Mouse (Mus musculus): ENCODE measurements around the gene Rbpj. TPM values are rescaled to one million over a fixed set of nuclear protein-coding genes. Genes with fewer than 3 reads are reported as not detected.

Rbpj gene
- polyA plus RNA-seq, 1 experiment from 2014 or later, result 30.0 TPM

GRCm38 (mm10) chr5:53584069-53584767 is 118.3 kb downstream of the Rbpj start:
- no peaks in the 10 kb centered on the region for H3K27me3 ChIP-seq (ENCODE audit: control insufficient read depth, insufficient read depth, low read length)
- 87% methylated on average over 9 of the region's 9 CpGs for WGBS
- no peaks in the 10 kb centered on the region for H3K4me1 ChIP-seq (ENCODE audit: control insufficient read depth, insufficient read depth, low read length)
- no peaks in the 10 kb centered on the region for H3K36me3 ChIP-seq (ENCODE audit: control insufficient read depth, insufficient read depth, low read length)
- H3K9ac ChIP-seq (ENCODE audit: low read length), result no peak overlapping the region
- H3K9me3 ChIP-seq (replicated peaks; ENCODE audit: control insufficient read depth, low read length), result no peaks in the 10 kb centered on the region
- no peak overlapping the region for H3K4me3 ChIP-seq (replicated peaks; ENCODE audit: low read length)
- H3K27ac ChIP-seq (ENCODE audit: low read length), result no peak overlapping the region
- H3K4me2 ChIP-seq (ENCODE audit: low read depth, low read length), result no peak overlapping the region
- ATAC-seq (ENCODE audit: insufficient read depth, low FRiP score), result no peak

- Histone ChIP-seq H3K27ac (ENCODE audit: low read length) (peak overlapping the region; percentile 99), H3K9me3 (replicated peaks; ENCODE audit: control insufficient read depth, low read length) (no peaks in the 10 kb centered on the region), H3K9ac (ENCODE audit: low read length) (peak overlapping the region; percentile 83), H3K27me3 (ENCODE audit: control insufficient read depth, insufficient read depth, low read length) (no peaks in the 10 kb centered on the region), H3K36me3 (ENCODE audit: control insufficient read depth, insufficient read depth, low read length) (no peaks in the 10 kb centered on the region), H3K4me3 (replicated peaks; ENCODE audit: low read length) (peak overlapping the region; percentile 96), H3K4me1 (ENCODE audit: control insufficient read depth, insufficient read depth, low read length) (peaks cover 7% of the 10 kb centered on the region; the same call in 1 of the 2 replicates), H3K4me2 (ENCODE audit: low read depth, low read length) (peak overlapping the region; percentile 92)
- 3% methylated on average over 21 of the region's 34 CpGs for WGBS
- ATAC-seq (ENCODE audit: insufficient read depth, low FRiP score), result no peak
Observed at GRCm38 (mm10) chr5:53588421-53589171, 122.6 kb downstream of the Rbpj start.

GRCm38 (mm10) chr5:53589172-53589960 is 123.4 kb downstream of the Rbpj start:
- under 1% methylated on average over 70 of the region's 72 CpGs for WGBS

GRCm38 (mm10) chr5:53590179-53590765 is 124.3 kb downstream of the Rbpj start:
- H3K9ac ChIP-seq (ENCODE audit: low read length), result peak overlapping the region; percentile 96
- H3K36me3 ChIP-seq (ENCODE audit: control insufficient read depth, insufficient read depth, low read length), result no peaks in the 10 kb centered on the region
- no peaks in the 10 kb centered on the region for H3K27me3 ChIP-seq (ENCODE audit: control insufficient read depth, insufficient read depth, low read length)
- peak overlapping the region; percentile 96 for H3K4me3 ChIP-seq (replicated peaks; ENCODE audit: low read length)
- WGBS, result under 1% methylated on average over 56 of the region's 59 CpGs
- no peaks in the 10 kb centered on the region for H3K9me3 ChIP-seq (replicated peaks; ENCODE audit: control insufficient read depth, low read length)
- H3K4me2 ChIP-seq (ENCODE audit: low read depth, low read length), result peak overlapping the region; percentile 92
- H3K4me1 ChIP-seq (ENCODE audit: control insufficient read depth, insufficient read depth, low read length), result peaks cover 7% of the 10 kb centered on the region; the same call in 1 of the 2 replicates
- peak; percentile 91 for ATAC-seq (ENCODE audit: insufficient read depth, low FRiP score)
- H3K27ac ChIP-seq (ENCODE audit: low read length), result peak overlapping the region; percentile 99

More at GRCm38 (mm10) chr5:53589172-53589960, 123.4 kb downstream of the Rbpj start:
- H3K9me3 ChIP-seq (replicated peaks; ENCODE audit: control insufficient read depth, low read length), result no peaks in the 10 kb centered on the region
- H3K4me2 ChIP-seq (ENCODE audit: low read depth, low read length), result peak overlapping the region; percentile 92
- H3K9ac ChIP-seq (ENCODE audit: low read length), result peak overlapping the region; percentile 96
- H3K4me1 ChIP-seq (ENCODE audit: control insufficient read depth, insufficient read depth, low read length), result peaks cover 7% of the 10 kb centered on the region; the same call in 1 of the 2 replicates
- ATAC-seq (ENCODE audit: insufficient read depth, low FRiP score), result peak; percentile 89
- H3K36me3 ChIP-seq (ENCODE audit: control insufficient read depth, insufficient read depth, low read length), result no peaks in the 10 kb centered on the region
- no peaks in the 10 kb centered on the region for H3K27me3 ChIP-seq (ENCODE audit: control insufficient read depth, insufficient read depth, low read length)
- H3K4me3 ChIP-seq (replicated peaks; ENCODE audit: low read length), result peak overlapping the region; percentile 96
- H3K27ac ChIP-seq (ENCODE audit: low read length), result peak overlapping the region; percentile 99

- peak overlapping the region; percentile 92 for H3K4me2 ChIP-seq (ENCODE audit: low read depth, low read length)
- H3K27me3 ChIP-seq (ENCODE audit: control insufficient read depth, insufficient read depth, low read length), result no peaks in the 10 kb centered on the region
- no peaks in the 10 kb centered on the region for H3K36me3 ChIP-seq (ENCODE audit: control insufficient read depth, insufficient read depth, low read length)
- ATAC-seq (ENCODE audit: insufficient read depth, low FRiP score), result no peak
- no peaks in the 10 kb centered on the region for H3K9me3 ChIP-seq (replicated peaks; ENCODE audit: control insufficient read depth, low read length)
- peak overlapping the region; percentile 96 for H3K9ac ChIP-seq (ENCODE audit: low read length)
- under 1% methylated on average over 48 of the region's 67 CpGs for WGBS
- H3K27ac ChIP-seq (ENCODE audit: low read length), result peak overlapping the region; percentile 99
- H3K4me3 ChIP-seq (replicated peaks; ENCODE audit: low read length), result peak overlapping the region; percentile 96
- H3K4me1 ChIP-seq (ENCODE audit: control insufficient read depth, insufficient read depth, low read length), result peaks cover 7% of the 10 kb centered on the region; the same call in 1 of the 2 replicates
Observed at GRCm38 (mm10) chr5:53590875-53591682, 125.1 kb downstream of the Rbpj start.

- Histone ChIP-seq H3K4me2 (ENCODE audit: low read depth, low read length) (peak overlapping the region; percentile 92), H3K4me3 (replicated peaks; ENCODE audit: low read length) (peak overlapping the region; percentile 96), H3K4me1 (ENCODE audit: control insufficient read depth, insufficient read depth, low read length) (peaks cover 8% of the 10 kb centered on the region; the same call in 1 of the 2 replicates), H3K9ac (ENCODE audit: low read length) (peak overlapping the region; percentile 96), H3K9me3 (replicated peaks; ENCODE audit: control insufficient read depth, low read length) (no peaks in the 10 kb centered on the region), H3K27ac (ENCODE audit: low read length) (peak overlapping the region; percentile 99; the same call in 1 of the 2 replicates), H3K27me3 (ENCODE audit: control insufficient read depth, insufficient read depth, low read length) (no peaks in the 10 kb centered on the region), H3K36me3 (ENCODE audit: control insufficient read depth, insufficient read depth, low read length) (no peaks in the 10 kb centered on the region)
- 2% methylated on average over 8 of the region's 8 CpGs for WGBS
- ATAC-seq (ENCODE audit: insufficient read depth, low FRiP score), result no peak
Observed at GRCm38 (mm10) chr5:53591683-53592050, 125.7 kb downstream of the Rbpj start.

- Histone ChIP-seq H3K9ac (ENCODE audit: low read length) (no peak overlapping the region), H3K4me2 (ENCODE audit: low read depth, low read length) (no peak overlapping the region), H3K4me1 (ENCODE audit: control insufficient read depth, insufficient read depth, low read length) (peaks cover 10% of the 10 kb centered on the region; the same call in 1 of the 2 replicates), H3K36me3 (ENCODE audit: control insufficient read depth, insufficient read depth, low read length) (no peaks in the 10 kb centered on the region), H3K9me3 (replicated peaks; ENCODE audit: control insufficient read depth, low read length) (no peaks in the 10 kb centered on the region), H3K27ac (ENCODE audit: low read length) (no peak overlapping the region), H3K27me3 (ENCODE audit: control insufficient read depth, insufficient read depth, low read length) (no peaks in the 10 kb centered on the region), H3K4me3 (replicated peaks; ENCODE audit: low read length) (no peak overlapping the region)
- no peak for ATAC-seq (ENCODE audit: insufficient read depth, low FRiP score)
- WGBS, result 61% methylated on average over 5 of the region's 5 CpGs
Observed at GRCm38 (mm10) chr5:53593080-53593688, 127.2 kb downstream of the Rbpj start.

- 0 out of 2 replicates have a peak overlapping the region, but pooled peaks have one; percentile 5 for H3K4me2 ChIP-seq (ENCODE audit: low read depth, low read length)
- H3K27me3 ChIP-seq (ENCODE audit: control insufficient read depth, insufficient read depth, low read length), result no peaks in the 10 kb centered on the region
- H3K36me3 ChIP-seq (ENCODE audit: control insufficient read depth, insufficient read depth, low read length), result no peaks in the 10 kb centered on the region
- no peak overlapping the region for H3K4me3 ChIP-seq (replicated peaks; ENCODE audit: low read length)
- no peaks in the 10 kb centered on the region for H3K9me3 ChIP-seq (replicated peaks; ENCODE audit: control insufficient read depth, low read length)
- peaks cover 10% of the 10 kb centered on the region; the same call in 1 of the 2 replicates for H3K4me1 ChIP-seq (ENCODE audit: control insufficient read depth, insufficient read depth, low read length)
- no peak for ATAC-seq (ENCODE audit: insufficient read depth, low FRiP score)
- no peak overlapping the region for H3K27ac ChIP-seq (ENCODE audit: low read length)
- H3K9ac ChIP-seq (ENCODE audit: low read length), result no peak overlapping the region
- 36% methylated on average over 4 of the region's 4 CpGs for WGBS
Observed at GRCm38 (mm10) chr5:53594274-53594673, 128.3 kb downstream of the Rbpj start.

Measured in stomach, embryonic 16.5 days (tissue).